Mouse (Mus musculus): ENCODE results near the gene Islr.
A peak's percentile ranks its signal among the peaks of the same experiment; 100 is the strongest.

Islr gene

GRCm38 (mm10) chr9:58112866-58113278, 91.2 kb downstream of the Islr start:
- DNase-seq (ENCODE audit: low spot score in 2 of 2), result peak; percentile 42 to 54

DNA sequence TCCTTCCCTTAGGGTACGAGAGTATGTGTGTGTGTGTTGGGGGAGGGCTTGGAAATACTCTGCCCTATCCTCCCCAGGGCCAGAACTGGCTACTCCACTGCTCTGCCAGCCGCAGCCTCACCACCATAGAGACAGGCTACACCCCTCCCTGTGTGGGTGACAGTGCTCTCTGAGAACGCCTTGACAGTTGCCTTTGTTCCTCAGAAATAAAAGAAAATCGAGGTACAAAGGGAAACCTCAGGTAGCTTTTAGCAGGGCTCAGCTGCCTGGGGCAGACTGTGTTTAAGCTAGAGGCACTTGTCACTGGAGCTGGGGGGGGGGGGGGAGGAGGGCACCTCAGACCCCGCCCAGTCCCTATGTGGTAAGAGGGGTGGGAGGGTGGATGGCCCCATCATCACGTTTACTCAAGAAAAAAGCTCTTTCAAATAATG, 91.8 kb downstream of the Islr start:
- no peak for DNase-seq (ENCODE audit: low spot score in 2 of 2)

DNA sequence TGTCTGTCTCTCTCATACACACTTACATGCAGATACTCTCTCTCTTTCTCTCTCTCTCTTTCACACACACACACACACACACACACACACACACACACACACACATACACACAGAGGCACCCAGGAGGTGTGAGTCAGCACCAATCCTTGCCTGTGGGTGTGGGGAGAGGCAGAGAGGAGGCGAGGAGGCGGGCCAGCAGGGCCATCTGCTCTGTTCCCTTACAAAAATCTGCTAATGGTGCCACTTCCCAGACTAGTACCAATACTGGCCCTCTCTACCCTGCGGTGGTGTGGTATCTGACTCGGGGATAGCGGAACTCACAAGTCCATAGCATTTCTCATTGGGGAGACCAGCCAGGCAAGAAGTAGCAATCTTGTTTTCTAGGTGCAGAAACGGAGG, 92.7 kb downstream of the Islr start:
- peak; percentile 61 to 75 for DNase-seq (ENCODE audit: low spot score in 2 of 2)

DNA sequence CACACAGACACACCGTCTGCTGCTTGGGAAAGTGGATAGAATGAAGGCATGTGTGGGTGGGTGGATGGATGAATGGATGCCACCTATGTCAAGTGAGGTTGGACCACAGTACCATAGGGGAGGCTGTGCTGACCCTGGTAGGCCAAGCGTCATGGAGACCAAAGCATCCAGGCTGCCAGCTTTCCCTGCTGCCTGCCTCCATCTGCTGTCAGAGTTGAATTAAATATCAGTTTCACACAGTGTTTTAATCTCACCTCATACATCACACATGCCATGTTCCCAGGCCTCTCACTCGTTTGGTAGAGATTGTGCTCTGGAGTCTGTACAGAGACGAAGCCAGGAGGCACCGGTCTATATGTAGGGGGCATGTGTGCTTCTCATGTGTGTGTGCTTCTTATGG, 93.3 kb downstream of the Islr start:
- no peak for DNase-seq (ENCODE audit: low spot score in 2 of 2)

DNA sequence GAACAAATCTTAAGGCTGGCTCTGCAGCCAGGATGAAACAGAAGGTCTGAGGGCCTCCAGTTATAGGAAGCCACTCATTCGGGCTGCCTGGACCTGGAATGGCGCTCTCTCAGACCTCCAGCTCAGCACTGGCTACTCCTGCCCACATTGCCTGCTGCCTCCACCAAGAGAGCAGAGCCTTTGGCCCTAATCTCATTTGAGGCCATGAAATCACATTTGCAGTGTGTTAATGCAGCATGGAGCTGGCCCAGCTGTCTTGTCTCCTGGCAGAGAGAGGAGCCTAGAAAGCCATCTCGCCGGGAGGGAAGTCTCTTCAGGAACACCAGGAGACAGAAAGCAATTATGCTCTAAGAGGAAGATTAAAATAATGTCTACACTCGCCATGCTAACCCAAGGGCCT, 96.6 kb downstream of the Islr start:
- DNase-seq (ENCODE audit: low spot score in 2 of 2), result no peak

Data from frontal cortex, postnatal 10 days (tissue).